Mouse (Mus musculus): ENCODE measurements around the gene Ddit4l. TPM values are rescaled to one million over a fixed set of nuclear protein-coding genes. Genes with fewer than 3 reads are reported as not detected.
"Not testable (repeated sequence)": the region's sequence is repeated elsewhere in the genome, so short reads cannot be mapped to it uniquely, and the experiment has no call there.

Gene Ddit4l
- total and polyA plus RNA-seq, 2 experiments from 2014 or later = 1.8 to 5.6 TPM

DNA sequence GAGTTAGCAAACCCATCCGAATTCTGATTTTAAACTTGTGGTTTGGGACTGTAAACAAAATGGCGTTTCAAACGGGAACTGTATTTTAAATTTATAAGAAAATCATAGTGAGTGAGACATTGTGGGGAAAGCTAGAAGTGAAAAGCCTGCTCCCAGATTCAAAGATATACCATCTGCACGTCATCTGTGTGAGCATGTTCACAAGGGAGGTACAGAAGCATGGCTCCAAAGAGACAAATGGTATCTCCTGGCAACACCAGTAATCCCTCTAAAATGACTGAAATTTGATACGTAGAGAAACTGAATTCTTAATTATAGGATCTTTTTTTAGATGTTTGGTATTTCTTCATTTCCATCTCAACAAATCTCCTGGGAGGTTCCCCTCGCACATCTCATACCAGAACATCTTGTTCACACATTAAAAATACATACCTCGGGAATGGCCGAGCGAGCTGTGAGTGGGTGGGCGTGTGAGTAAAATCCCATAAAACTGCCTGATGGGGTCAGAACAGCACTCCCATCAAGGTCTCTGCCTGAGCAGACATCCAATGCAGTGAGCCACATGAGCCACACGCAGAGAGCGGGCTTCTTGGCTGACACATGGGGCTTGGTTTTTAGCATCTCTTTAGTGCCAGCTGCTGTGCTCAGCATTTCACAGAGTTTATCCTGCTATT is 26.2 kb downstream of the Ddit4l start:
- no peaks in the 10 kb centered on the region for H3K27me3 ChIP-seq (ENCODE audit: insufficient read depth, low read length)
- no peak overlapping the region for H3K9ac ChIP-seq
- ATAC-seq (peak; percentile 93), DNase-seq (peak; percentile 78)
- no peak overlapping the region for H3K4me2 ChIP-seq (ENCODE audit: low read depth)
- 50% methylated on average over 12 of the region's 12 CpGs for WGBS
- H3K36me3 ChIP-seq (ENCODE audit: insufficient read depth) = no peaks in the 10 kb centered on the region
- H3K4me1 ChIP-seq (ENCODE audit: insufficient read depth) = no peaks in the 10 kb centered on the region
- H3K9me3 ChIP-seq (ENCODE audit: low read length) = no peaks in the 10 kb centered on the region
- no peak overlapping the region for H3K4me3 ChIP-seq (ENCODE audit: low read depth, low read length)
- H3K27ac ChIP-seq (ENCODE audit: low read depth, low read length) = peak overlapping the region; percentile 66
- no peak for TF ChIP-seq CTCF (IDR thresholded peaks at IDR 0.05; ENCODE audit: low read depth)

DNA sequence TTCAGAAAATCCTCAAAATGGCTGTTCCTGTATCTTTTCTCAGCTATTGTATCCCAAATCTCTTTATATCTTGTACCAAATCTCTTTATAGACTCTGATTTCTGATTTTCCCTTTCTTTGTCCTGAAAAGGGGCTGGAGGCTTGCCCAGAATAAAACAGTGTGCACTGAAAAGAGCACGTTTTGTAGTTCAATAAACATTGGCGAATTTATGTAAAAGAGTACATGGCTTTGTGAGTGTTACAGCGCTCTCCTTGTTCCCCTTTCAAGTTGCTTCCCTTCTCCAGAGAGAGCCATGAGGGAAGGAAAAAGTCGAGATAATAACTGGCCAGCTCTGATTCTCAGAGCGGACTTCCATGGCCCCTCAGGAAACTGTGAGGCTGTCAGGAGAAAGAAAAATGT is 27.7 kb downstream of the Ddit4l start:
- no peak overlapping the region for H3K27ac ChIP-seq (ENCODE audit: low read depth, low read length)
- WGBS = 21% methylated on average over 5 of the region's 5 CpGs
- no peak for TF ChIP-seq CTCF (IDR thresholded peaks at IDR 0.05; ENCODE audit: low read depth)
- no peak overlapping the region for H3K9ac ChIP-seq
- no peaks in the 10 kb centered on the region for H3K4me1 ChIP-seq (ENCODE audit: insufficient read depth)
- DNase-seq = peak; percentile 38
- H3K9me3 ChIP-seq (ENCODE audit: low read length) = no peaks in the 10 kb centered on the region
- no peak overlapping the region for H3K4me2 ChIP-seq (ENCODE audit: low read depth)
- no peaks in the 10 kb centered on the region for H3K27me3 ChIP-seq (ENCODE audit: insufficient read depth, low read length)
- no peak for ATAC-seq
- no peaks in the 10 kb centered on the region for H3K36me3 ChIP-seq (ENCODE audit: insufficient read depth)
- H3K4me3 ChIP-seq (ENCODE audit: low read depth, low read length) = no peak overlapping the region

DNA sequence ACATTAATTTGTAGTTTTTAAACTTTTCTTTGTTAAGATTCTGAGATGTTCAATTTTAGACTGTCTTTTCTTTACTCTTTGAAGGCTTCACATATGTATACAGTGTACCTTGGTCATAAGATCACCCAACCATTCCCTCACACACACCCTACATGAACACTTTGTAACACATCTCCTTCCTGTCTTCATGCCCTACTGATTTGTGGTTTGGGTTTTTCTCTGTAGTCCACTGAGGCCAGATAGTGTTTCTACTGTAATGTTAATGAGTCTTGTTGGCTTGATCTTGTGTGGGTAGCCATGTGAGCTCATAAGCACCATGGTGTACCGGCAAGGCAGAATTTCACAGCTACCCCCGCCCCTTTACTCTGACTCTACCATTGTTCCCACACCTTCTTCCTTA is 31.4 kb downstream of the Ddit4l start:
- Histone ChIP-seq H3K36me3 (ENCODE audit: insufficient read depth) (no peaks in the 10 kb centered on the region), H3K4me1 (ENCODE audit: insufficient read depth) (no peaks in the 10 kb centered on the region), H3K4me3 (ENCODE audit: low read depth, low read length) (no peak overlapping the region), H3K9ac (no peak overlapping the region), H3K27me3 (ENCODE audit: insufficient read depth, low read length) (no peaks in the 10 kb centered on the region), H3K4me2 (ENCODE audit: low read depth) (no peak overlapping the region), H3K9me3 (ENCODE audit: low read length) (no peaks in the 10 kb centered on the region), H3K27ac (ENCODE audit: low read depth, low read length) (no peak overlapping the region)
- TF ChIP-seq CTCF (IDR thresholded peaks at IDR 0.05; ENCODE audit: low read depth) = no peak
- no peak for ATAC-seq
- DNase-seq = no peak
- 94% methylated on average over 2 of the region's 2 CpGs for WGBS

DNA sequence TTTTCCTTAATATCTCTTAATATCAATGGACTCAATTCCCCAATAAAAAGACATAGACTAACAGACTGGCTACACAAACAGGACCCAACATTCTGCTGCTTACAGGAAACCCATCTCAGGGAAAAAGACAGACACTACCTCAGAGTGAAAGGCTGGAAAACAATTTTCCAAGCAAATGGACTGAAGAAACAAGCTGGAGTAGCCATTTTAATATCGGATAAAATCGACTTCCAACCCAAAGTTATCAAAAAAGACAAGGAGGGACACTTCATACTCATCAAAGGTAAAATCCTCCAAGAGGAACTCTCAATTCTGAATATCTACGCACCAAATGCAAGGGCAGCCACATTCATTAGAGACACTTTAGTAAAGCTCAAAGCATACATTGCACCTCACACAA is 49.8 kb downstream of the Ddit4l start, which contains the start of gene Gm21962:
Gene Gm21962, plus strand, starts transcription at position 301 of the 400 bp plus-strand sequence.
- WGBS = no CpG with 5 or more reads among the region's 3 CpGs

More for the DNA sequence above, 49.8 kb downstream of the Ddit4l start, which contains the start of gene Gm21962:
- not testable (repeated sequence) for H3K9ac ChIP-seq; H3K27ac ChIP-seq (ENCODE audit: low read depth, low read length); H3K27me3 ChIP-seq (ENCODE audit: insufficient read depth, low read length); H3K4me3 ChIP-seq (ENCODE audit: low read depth, low read length); ATAC-seq; H3K4me1 ChIP-seq (ENCODE audit: insufficient read depth); H3K9me3 ChIP-seq (ENCODE audit: low read length); H3K4me2 ChIP-seq (ENCODE audit: low read depth); DNase-seq; H3K36me3 ChIP-seq (ENCODE audit: insufficient read depth)

Small RNA genes lying within 50 kb of the gene (microRNA-seq; reads per million reads assigned to microRNA genes)
- gene Gm22468 = 0 reads per million in 2 experiments

Other genes starting within 250 kb of the Ddit4l start
- gene Gm21962, start 49.9 kb downstream of the Ddit4l start, total RNA-seq (2014; rRNA removed) = 0.19 TPM in 1 of 2 replicates, not detected in the other
- gene Gm21962, start 49.9 kb downstream of the Ddit4l start, polyA plus RNA-seq (2015; fragmentation: Nextera tagmentation; extraction: Ambion mirVana) = not detected in 2 replicates
- 485 and 592 TPM in 2 replicates for gene H2afz, start 242.9 kb downstream of the Ddit4l start, total RNA-seq (2014; rRNA removed)
- gene H2afz, start 242.9 kb downstream of the Ddit4l start, polyA plus RNA-seq (2015; fragmentation: Nextera tagmentation; extraction: Ambion mirVana) = 728 and 896 TPM in 2 replicates
- 16.5 and 19.2 TPM in 2 replicates for gene Dnajb14, start 246.1 kb downstream of the Ddit4l start, total RNA-seq (2014; rRNA removed)
- gene Dnajb14, start 246.1 kb downstream of the Ddit4l start, polyA plus RNA-seq (2015; fragmentation: Nextera tagmentation; extraction: Ambion mirVana) = 6.5 and 14.9 TPM in 2 replicates

All from forebrain, postnatal 0 days (tissue).